Mouse (Mus musculus) 416B (cell line): ENCODE results near the gene Tcf15.

Experiments used
- DNase-seq: peaks from one replicate; pipeline ENCODE4 v3.0.0; 2011; ENCODE audit warnings: low read depth

Tcf15 gene

DNA sequence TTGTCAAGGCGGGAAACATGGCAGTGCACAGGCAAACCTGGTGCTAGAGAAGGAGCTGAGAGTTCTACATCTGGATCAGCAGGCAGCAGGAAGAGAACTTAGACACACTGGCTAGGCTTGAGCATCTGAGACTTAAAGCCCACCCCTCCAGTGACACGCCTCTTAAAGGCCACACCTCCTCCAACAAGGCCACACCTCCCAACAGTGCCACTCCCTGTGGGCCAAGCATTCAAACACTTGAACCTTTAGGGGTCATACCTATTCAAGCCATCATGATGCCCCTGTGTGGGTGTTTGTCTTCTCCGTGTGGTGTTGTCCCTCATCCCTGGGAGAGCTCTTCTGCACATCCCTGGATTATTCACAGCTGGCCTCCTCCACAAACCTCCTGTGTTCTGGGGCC is 31.5 kb downstream of the Tcf15 start:
- no peak for DNase-seq

DNA sequence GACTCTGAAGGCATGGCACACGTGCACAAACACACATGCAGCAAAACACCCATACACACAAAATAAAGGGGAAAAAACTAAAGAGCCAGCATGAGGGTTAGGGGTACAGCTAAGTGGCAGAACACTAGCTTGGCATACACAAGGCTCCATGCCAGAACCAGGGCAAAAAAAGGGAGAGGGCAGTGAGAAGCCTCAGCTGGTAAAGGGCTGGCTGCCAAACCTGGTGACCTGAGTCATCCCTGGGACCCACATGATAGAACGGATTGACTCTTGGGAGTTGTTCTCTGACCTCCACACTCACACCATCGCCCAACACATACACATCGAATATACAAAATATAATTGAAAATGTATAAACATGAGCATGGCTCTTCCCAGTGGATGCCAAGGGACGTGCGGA is 33.3 kb downstream of the Tcf15 start:
- no peak for DNase-seq

DNA sequence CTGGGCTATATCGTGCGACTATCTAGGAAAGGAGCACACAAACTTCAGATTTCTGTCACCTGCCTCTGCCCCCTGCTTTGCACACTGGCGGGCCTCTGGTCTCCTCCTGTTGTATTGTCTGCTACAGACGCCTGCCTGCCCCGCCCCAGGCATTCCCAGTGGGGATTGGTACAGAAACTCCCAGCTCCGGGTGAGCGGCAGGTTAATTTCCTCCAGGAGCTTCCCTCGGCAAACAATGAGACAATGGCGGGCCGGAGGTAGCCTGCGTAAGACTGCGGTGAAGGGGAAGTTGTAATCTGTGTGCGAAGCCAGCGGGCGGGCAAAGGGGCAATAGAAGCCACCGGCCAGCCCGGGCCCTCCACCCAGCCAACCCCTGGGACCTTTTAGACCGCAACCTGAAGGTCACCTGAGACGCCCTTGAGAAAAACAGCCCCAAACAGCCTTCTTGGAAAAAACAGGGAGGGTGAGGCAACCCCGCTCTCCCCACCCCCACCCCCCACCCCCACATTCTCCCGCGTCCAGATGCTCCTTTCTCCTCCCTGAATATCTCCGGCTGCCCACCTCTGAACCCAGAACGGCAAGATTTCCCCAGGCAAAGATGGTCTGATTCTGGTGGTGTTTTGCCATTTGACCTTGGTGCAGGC is 33.9 kb downstream of the Tcf15 start:
- no peak for DNase-seq

DNA sequence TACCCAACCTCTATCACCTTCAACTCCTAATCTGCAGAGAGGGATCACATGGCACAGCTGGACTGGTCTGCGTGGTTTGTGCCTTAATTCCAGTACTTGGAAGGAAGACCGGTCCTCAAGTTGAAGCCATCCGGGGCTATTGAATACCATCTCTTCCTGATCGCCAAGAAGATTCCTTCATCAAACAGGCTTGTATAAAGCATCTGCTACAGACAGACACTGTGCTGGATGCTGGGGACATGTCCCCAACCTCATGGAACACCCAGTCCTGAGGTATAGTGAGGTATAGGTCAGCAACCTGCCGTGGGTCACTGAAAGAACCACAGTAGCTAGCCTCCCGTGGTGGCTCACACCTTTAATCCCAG is 34.4 kb downstream of the Tcf15 start:
- no peak for DNase-seq

DNA sequence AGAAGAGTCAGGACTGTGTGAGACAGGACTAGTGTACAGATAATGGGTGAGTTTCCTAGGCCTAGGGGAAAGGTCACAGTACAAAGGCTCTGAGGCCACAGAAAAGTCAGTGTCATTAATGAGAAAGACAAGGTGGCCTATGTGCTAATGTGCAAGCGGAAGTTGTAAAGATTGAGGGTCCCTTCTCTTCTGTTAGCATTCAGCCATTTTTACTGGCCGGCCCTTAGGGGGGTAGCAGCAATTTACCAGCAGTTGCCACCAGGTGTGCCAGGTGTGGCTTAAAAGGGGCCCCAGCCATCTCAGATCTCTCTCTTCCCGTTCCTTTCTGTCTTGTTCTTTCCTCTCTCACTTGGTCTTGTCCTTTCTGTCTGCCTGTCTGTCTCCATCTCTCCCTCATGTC is 35.0 kb downstream of the Tcf15 start:
- no peak for DNase-seq

DNA sequence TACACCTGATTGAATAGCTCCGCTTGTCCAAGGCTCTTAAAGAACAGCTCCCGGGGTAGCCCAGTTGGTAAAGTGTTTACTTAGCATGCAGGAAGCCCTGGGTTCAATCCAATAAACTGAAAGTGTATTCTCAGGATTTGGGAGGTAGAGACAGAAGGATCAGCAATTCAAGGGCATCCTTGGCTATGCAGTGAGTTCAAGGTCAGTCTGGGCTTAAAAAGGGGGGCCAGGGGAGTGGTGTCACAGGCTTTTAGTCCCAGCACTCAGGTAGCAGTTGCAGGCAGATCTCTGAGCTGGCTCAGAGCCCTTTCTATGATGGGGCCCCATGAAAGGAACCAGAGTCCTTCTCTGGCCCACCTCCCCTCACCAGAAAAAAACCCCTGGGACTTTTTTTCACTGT is 35.9 kb downstream of the Tcf15 start:
- DNase-seq = no peak

DNA sequence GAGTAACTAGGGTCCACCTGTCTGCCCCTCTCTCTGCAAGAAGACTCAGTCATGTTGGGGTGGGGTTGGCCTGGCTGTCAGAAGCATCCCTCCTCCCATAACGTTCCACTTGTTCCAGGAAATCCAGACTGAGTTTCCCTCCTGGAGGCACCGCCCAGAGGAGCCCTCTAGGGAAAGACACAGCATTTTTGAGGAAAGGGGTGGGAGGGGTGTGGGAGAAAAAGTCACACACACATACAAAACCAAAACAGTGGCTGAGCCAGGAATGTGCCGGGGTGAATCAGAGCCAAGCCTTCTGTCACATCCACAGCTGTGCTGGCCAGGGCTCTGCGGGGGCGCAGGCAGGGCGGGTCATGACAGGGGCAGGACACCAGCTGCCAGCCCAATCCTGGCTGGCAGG is 37.0 kb downstream of the Tcf15 start:
- DNase-seq = no peak

DNA sequence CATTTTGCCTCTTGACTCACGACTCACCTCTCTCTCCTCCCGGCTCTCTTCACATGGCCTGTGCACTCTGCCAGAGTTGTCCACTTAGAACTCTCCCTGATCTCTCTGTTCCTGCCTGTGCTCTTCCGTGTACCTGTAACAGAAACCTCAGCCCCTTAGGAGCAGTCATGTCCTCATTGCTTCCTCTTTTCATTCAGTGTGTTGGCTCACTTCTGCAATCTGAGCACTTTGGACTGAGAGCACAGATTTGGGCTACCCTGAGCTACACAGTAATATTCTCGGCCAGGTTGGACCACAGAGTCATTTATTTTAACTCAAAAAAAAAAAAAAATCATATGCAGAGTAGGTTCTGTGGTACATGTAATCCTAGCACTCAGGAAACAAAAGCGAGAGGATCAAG is 43.8 kb downstream of the Tcf15 start:
- DNase-seq = no peak

DNA sequence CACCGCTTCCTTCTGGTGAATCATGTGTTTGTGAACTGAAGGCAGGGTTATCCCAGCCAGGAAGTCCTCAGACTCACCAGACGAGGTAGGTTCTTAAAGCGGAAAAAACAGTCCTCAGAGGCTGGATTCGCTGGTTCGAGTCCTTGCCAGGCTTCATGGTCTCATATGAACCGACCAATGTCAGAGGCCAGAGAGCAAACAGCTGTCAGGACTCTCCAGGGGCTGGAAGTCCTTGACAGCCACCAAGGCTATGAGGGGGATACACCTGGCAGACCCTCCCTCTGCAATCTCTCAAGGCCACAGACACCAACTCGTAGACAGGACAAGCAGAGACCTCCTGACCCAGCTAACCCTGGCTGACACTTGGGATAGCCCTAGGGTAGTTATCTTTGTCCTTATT is 45.9 kb downstream of the Tcf15 start:
- peak; percentile 8 for DNase-seq

DNA sequence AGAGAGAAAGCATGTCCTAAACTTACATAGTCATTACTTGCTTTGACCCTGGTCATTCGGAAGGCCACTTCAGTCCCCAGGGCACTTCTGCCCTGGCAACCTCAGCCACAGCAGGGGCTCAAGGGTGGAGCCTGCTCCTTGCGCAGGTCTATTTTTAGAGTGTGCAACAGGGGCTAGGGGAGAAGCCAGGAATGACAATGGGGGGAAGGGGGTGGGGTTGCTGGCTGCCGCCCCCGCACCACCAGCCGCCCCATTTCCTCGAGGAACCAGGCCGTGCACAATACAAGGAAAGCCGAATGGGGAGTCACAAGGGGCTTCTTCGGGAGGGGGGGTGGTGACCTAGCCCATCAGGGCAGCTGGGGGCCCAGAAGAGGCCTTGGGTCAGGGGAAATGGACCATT is 46.3 kb downstream of the Tcf15 start:
- DNase-seq = no peak

DNA sequence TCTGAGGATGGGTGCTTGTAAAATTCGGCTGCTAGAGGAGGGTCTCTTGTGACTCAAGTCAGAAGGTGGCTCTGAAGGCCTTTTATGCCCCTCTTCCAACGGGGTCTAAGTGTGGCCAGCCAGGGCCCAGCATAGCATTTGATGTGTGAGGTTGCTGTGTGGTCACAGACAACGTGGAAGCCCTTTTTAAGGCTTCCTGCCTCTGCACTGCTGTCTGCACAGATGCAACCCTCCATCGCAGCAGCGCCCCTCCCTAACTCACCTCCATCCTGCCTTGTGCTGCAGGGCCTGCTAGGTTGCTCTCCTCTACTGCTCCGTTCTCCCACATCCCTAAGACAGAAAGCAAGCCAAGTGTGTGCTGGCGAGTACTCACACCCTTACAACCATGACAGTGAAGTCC is 46.8 kb downstream of the Tcf15 start:
- no peak for DNase-seq

DNA sequence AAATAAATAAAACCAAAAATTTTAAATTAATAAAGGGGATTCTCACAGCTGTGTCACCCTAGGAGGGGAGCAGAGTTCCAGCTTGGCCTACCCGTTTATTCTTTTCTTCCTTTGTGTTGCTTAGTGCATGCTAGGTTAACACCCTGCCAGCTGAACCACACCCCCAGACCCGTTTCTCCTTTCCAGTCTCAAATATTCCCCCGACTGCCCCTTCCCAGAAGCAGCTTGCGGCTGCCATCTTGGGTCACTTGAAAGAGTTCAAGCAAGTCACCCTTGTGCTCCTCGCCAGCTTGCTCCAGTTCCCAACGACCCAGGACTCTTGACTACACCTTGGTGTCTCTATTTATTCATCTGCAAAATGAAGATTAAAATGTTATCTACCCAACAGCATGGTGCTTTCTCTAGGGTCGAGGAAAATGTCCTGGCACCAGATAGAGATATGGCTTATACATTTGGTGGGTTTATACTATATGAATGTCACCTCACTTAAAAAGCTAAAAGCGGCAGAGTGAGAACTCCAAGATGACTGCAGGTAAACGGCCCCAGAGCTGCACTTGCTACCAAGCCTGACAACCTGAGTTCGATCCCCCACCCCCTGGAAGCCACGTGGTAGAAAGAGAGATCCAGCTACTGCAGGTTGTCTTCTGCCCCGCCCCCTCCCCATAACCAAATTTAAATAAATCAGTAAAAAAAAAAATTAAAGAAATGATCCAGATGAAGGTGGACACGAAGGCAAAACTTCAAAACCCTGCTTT is 49.4 kb downstream of the Tcf15 start:
- no peak for DNase-seq

DNA sequence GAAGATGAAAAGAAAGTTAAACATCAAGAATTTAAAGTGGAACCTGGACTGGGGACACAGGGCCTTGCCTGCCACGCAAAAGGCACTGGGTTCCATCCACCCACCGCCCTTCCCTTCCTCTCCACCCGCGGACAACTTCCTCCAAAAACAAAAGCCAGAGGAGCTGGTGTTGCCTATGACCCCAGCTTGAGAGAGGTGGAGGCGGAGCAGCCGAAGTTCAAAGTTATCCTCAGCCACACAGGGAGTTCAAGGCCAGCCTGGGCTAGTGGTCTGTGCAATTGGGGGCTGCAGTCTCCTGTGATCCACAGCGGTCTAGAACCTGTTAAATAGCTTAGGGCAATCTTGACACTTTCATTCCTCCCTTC is 50.0 kb downstream of the Tcf15 start:
- DNase-seq = no peak

DNA sequence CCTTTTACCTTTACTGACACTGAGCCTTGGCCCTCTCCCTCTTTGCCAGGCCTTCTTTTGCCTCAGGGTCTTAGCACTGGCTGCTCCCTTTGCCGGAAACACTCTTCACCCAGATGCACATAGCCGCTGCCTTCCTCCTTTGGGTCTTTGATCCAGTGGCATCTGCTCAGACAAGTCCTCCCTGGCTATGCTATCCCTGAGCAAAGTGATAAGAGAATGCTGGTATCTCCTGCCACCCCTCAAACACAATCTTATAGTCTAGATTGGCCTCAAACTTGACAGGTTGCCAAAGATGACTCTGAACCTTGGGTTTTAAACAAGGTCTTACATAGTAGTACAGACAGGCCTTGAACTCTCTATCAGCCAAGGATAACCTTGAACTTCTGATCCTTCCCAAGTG is 51.2 kb downstream of the Tcf15 start:
- DNase-seq = no peak

DNA sequence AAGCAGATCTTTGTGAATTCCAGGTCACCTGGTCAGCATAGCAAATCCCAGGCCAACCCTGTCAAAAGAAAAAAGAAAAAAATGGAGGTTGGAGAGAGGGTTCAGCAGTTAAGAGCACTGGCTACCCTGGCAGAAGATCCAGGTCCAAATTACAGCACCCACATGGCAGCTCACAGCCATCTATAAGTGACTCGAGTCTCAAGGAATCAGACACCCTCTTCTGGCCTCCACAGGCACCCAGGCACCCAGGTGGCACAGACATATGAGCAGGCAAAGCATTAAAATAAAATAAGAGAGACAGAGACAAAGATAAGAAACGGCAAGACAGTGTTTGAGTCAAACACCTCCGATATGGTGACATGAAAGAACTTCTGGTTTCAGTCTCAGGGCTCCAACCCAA is 53.5 kb downstream of the Tcf15 start:
- no peak for DNase-seq

DNA sequence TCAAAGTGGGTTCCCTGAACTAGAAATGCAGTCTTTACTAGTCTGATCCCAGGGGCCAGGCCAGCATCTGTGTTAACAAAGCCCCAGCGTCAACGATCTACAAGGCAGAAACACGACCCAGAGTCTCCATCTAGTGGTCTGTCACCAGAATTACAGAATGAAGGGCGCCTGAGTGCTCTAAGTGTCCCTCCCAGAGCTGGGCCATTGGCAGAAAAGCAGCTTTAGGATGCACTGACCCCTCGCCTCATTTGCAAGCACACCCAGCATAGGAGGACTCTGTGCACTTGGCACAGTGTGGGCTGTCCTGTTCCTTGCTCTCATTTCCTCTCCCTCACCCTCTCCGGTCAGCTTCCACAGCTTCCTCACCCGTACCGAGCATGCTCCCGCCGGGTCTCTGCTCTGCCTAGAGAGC is 53.9 kb downstream of the Tcf15 start:
- DNase-seq = peak; percentile 83
